Mouse (Mus musculus) kidney, postnatal 0 days (tissue): ENCODE results near the gene Apela. TPM values are rescaled to one million over a fixed set of nuclear protein-coding genes. Genes with fewer than 3 reads are reported as not detected.
A peak's percentile ranks its signal among the peaks of the same experiment; 100 is the strongest.

Experiments used
- ATAC-seq: fragments of 200-750 bp; cut with Nextera tagmentation; replicated peaks from 2 replicates; pipeline ENCODE4 v1.8.0; 2017; ENCODE audit warnings: low read depth, moderate number of reproducible peaks, moderate TSS enrichment, moderate library complexity; ENCODE audit not compliant: low FRiP score
- DNase-seq: peaks from one replicate; pipeline ENCODE4 v3.0.0-alpha.2; 2016; ENCODE audit warnings: low spot score
- H3K27ac ChIP-seq: fragments of 300-500 bp; sonication (generic); 2 replicates; pipeline ENCODE4 v1.5.1; 2014; ENCODE audit warnings: mild to moderate bottlenecking
- H3K27me3 ChIP-seq: fragments of 300-500 bp; sonication (generic); 2 replicates; pipeline ENCODE4 v1.6.1; 2014; ENCODE audit warnings: low read length, mixed read lengths; ENCODE audit not compliant: insufficient read depth
- H3K36me3 ChIP-seq: fragments of 300-500 bp; sonication (generic); 2 replicates; pipeline ENCODE4 v1.6.1; 2014; ENCODE audit warnings: low read length, mixed read lengths; ENCODE audit not compliant: insufficient read depth
- H3K4me1 ChIP-seq: fragments of 300-500 bp; sonication (generic); replicated peaks from 2 replicates; pipeline ENCODE4 v1.6.1; 2014; ENCODE audit warnings: antibody characterized with exemption, low read length, mixed read lengths; ENCODE audit not compliant: insufficient read depth
- H3K4me2 ChIP-seq: fragments of 300-500 bp; sonication (generic); 2 replicates; pipeline ENCODE4 v1.6.1; 2014; ENCODE audit warnings: mild to moderate bottlenecking, low read length, moderate library complexity, mixed read lengths
- H3K4me3 ChIP-seq: fragments of 300-500 bp; sonication (generic); replicated peaks from 2 replicates; pipeline ENCODE4 v1.5.1; 2014; ENCODE audit warnings: low read depth, low read length
- H3K9ac ChIP-seq: fragments of 300-500 bp; sonication (generic); 2 replicates; pipeline ENCODE4 v1.6.1; 2014; ENCODE audit warnings: low read depth, low read length
- H3K9me3 ChIP-seq: fragments of 300-500 bp; sonication (generic); replicated peaks from 2 replicates; pipeline ENCODE4 v1.6.1; 2016; ENCODE audit warnings: low read length, inconsistent platforms, mixed read lengths
- CTCF ChIP-seq: IDR thresholded peaks from 2 replicates; pipeline ENCODE4 v1.5.1; 2016; ENCODE audit warnings: antibody characterized with exemption, low read depth, mild to moderate bottlenecking, moderate library complexity
- WGBS: fragments of 180-500 bp; shearing (Covaris S2); extraction: QIAGEN DNeasy Blood & Tissue Kit; methylation state at CpG from one replicate; pipeline ENCODE4 v1.1.7; 2014; 5-methylcytosine and 5-hydroxymethylcytosine counted together
- polyA plus RNA-seq: library from polyadenylated mRNA; unstranded; fragments of >200 nt; fragmentation: Nextera tagmentation; extraction: Ambion mirVana; gene quantifications from 2 replicates; pipeline ENCODE4 v1.2.1, GENCODE M21; 2015

The Apela gene
- 25.6 and 28.7 TPM in 2 replicates for polyA plus RNA-seq

- Histone ChIP-seq H3K4me2 (peak within 1 kb of the TSS; percentile 61), H3K9ac (no peak within 1 kb of the TSS)
Measured at GRCm38 (mm10) chr8:65037117-65037533, at the start of gene Apela. Gene Apela (minus strand): TSS chr8:65037336.

GRCm38 (mm10) chr8:65085680-65086079 is 48.5 kb upstream of the Apela start:
- 77% methylated on average over 2 of the region's 2 CpGs for WGBS

More at GRCm38 (mm10) chr8:65037117-65037533, at the start of gene Apela:
- H3K27ac ChIP-seq = peak within 1 kb of the TSS; percentile 20
- TF ChIP-seq CTCF = no peak
- peak; percentile 88 for DNase-seq
- H3K4me1 ChIP-seq = no peaks in the 10 kb centered on the region; the same call in 1 of the 2 replicates
- ATAC-seq = peak; percentile 77
- no peaks in the 10 kb centered on the region for H3K9me3 ChIP-seq
- peak within 1 kb of the TSS; percentile 22 for H3K4me3 ChIP-seq
- H3K36me3 ChIP-seq = no peaks in the 10 kb centered on the region
- no peaks in the 10 kb centered on the region for H3K27me3 ChIP-seq
- 0% methylated on average over 8 of the region's 8 CpGs for WGBS

DNA sequence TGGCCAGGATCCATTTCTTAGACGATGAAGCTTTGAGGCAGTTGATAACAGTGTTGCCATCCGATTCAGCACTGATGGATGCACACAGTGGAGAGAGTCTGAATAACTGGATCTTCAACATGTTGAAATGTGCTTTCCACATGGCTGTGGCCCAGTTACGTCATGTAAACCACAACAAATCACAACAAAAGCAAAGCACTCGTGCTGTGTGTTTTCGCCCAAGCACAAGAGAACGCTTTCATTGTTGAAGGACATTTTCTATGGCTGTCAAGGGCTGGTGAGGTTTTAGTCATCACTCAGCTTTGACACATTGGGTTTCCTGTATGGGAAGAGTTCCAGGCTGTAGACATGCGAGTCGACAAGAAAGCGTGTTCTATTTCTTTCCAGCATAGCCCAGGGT is 43.6 kb upstream of the Apela start:
- no peaks in the 10 kb centered on the region for H3K4me1 ChIP-seq
- no peak for TF ChIP-seq CTCF
- H3K27me3 ChIP-seq = no peaks in the 10 kb centered on the region
- H3K36me3 ChIP-seq = no peaks in the 10 kb centered on the region
- ATAC-seq = no peak
- WGBS = 69% methylated on average over 9 of the region's 9 CpGs
- H3K4me3 ChIP-seq = no peak overlapping the region
- H3K9ac ChIP-seq = no peak overlapping the region
- no peaks in the 10 kb centered on the region for H3K9me3 ChIP-seq
- no peak overlapping the region for H3K4me2 ChIP-seq
- H3K27ac ChIP-seq = no peak overlapping the region
- DNase-seq = no peak

More at GRCm38 (mm10) chr8:65085680-65086079, 48.5 kb upstream of the Apela start:
- Histone ChIP-seq H3K4me2 (no peak overlapping the region), H3K9ac (no peak overlapping the region), H3K36me3 (no peaks in the 10 kb centered on the region), H3K4me3 (no peak overlapping the region), H3K4me1 (no peaks in the 10 kb centered on the region), H3K27ac (no peak overlapping the region), H3K27me3 (no peaks in the 10 kb centered on the region), H3K9me3 (no peaks in the 10 kb centered on the region)
- DNase-seq = no peak
- peak; percentile 46 for TF ChIP-seq CTCF
- no peak for ATAC-seq

DNA sequence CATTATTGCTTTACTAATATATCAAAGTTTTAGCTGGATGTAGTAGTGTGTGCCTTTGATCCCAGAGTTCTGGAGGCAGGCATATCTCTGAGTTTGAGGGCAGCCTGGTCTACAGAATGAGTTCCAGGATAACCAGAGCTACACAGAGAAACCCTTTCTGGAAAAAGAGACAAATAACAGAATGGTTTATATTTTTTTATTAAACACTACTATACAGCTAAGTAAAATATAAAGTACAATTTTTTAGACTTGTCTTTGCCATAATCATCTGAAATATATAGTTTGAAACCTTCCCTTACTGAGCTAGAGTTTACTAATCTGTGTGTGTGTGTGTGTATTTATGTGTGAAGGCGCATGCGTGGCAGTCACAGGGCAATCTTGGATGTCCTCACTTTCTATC is 37.6 kb upstream of the Apela start, which contains the start of gene Gm10663:
TSS of gene Gm10663 (plus strand) at position 301 of the 400 bp plus-strand sequence.
- H3K9me3 ChIP-seq = no peaks in the 10 kb centered on the region
- no peak for TF ChIP-seq CTCF
- H3K27me3 ChIP-seq = no peaks in the 10 kb centered on the region
- ATAC-seq = no peak
- no peak within 1 kb of the TSS for H3K4me2 ChIP-seq
- no peak within 1 kb of the TSS for H3K27ac ChIP-seq
- no peak within 1 kb of the TSS for H3K4me3 ChIP-seq
- 92% methylated on average over 2 of the region's 2 CpGs for WGBS
- H3K4me1 ChIP-seq = no peaks in the 10 kb centered on the region
- DNase-seq = no peak
- H3K9ac ChIP-seq = no peak within 1 kb of the TSS
- no peaks in the 10 kb centered on the region for H3K36me3 ChIP-seq

DNA sequence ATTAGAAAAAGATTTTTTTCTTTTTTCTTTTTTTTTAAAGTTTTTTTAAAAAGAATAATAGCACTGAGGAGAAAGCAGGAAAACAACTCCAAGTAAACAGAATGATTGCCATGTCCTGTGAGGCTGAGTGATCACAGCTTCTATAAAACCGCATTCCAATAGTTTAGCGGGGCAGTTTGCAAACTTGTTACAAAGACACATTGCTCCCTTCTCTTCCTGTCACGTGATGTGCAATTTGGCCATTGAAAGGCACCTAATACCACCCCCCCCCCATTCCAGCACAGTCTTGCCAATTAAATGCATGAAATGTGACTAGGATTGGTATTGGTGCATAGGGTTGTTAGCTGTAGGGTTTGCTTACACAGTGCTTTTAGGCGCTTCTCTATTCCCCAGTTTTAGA is 33.9 kb upstream of the Apela start:
- no peak; the same call in 1 of the 2 replicates for ATAC-seq

GRCm38 (mm10) chr8:65068473-65068819 is 31.3 kb upstream of the Apela start:
- no peaks in the 10 kb centered on the region for H3K27me3 ChIP-seq
- H3K4me1 ChIP-seq = no peaks in the 10 kb centered on the region
- no peak for DNase-seq
- no peak overlapping the region for H3K9ac ChIP-seq
- WGBS = 84% methylated on average over 4 of the region's 4 CpGs
- H3K4me2 ChIP-seq = no peak overlapping the region
- TF ChIP-seq CTCF = no peak
- no peaks in the 10 kb centered on the region for H3K36me3 ChIP-seq
- H3K4me3 ChIP-seq = no peak overlapping the region
- no peak overlapping the region for H3K27ac ChIP-seq
- no peak for ATAC-seq
- no peaks in the 10 kb centered on the region for H3K9me3 ChIP-seq

More for the DNA sequence above, 33.9 kb upstream of the Apela start:
- no peaks in the 10 kb centered on the region for H3K27me3 ChIP-seq
- peak; percentile 71 for DNase-seq
- H3K9ac ChIP-seq = no peak overlapping the region
- H3K4me3 ChIP-seq = no peak overlapping the region
- H3K27ac ChIP-seq = peak overlapping the region; percentile 31; the same call in 1 of the 2 replicates
- H3K4me2 ChIP-seq = no peak overlapping the region
- no peaks in the 10 kb centered on the region for H3K4me1 ChIP-seq
- no peaks in the 10 kb centered on the region for H3K36me3 ChIP-seq
- no peaks in the 10 kb centered on the region for H3K9me3 ChIP-seq
- no peak for TF ChIP-seq CTCF
- WGBS = 30% methylated on average over 4 of the region's 4 CpGs
